Mouse (Mus musculus): ENCODE measurements at regions not wholly inside any gene's neighbourhood (a gene's known extent, or its start where the extent isn't known, plus 50 kb on each side); places are given as distances from the start of the nearest gene placed in this dataset.

GRCm38 (mm10) chr9:41792830-41793213 is 331.3 kb downstream of the Sorl1 start:
- Histone ChIP-seq H3K27me3 (no peaks in the 10 kb centered on the region), H3K4me3 (no peak overlapping the region), H3K4me1 (peaks cover 39% of the 10 kb centered on the region), H3K36me3 (no peaks in the 10 kb centered on the region), H3K27ac (0 out of 2 replicates have a peak overlapping the region, but pooled peaks have one; percentile 75), H3K4me2 (no peak overlapping the region), H3K9me3 (no peaks in the 10 kb centered on the region), H3K9ac (no peak overlapping the region)
- WGBS = 69% methylated on average over 6 of the region's 6 CpGs
- ATAC-seq (ENCODE audit: insufficient number of reproducible peaks, insufficient read depth, low FRiP score, low TSS enrichment, low read depth) = no peak

GRCm38 (mm10) chr9:41792173-41792829 is 331.8 kb downstream of the Sorl1 start:
- Histone ChIP-seq H3K36me3 (no peaks in the 10 kb centered on the region), H3K9me3 (no peaks in the 10 kb centered on the region), H3K9ac (no peak overlapping the region; the same call in 1 of the 2 replicates), H3K4me2 (no peak overlapping the region), H3K4me1 (peaks cover 39% of the 10 kb centered on the region), H3K27ac (peak overlapping the region; percentile 75), H3K4me3 (no peak overlapping the region), H3K27me3 (no peaks in the 10 kb centered on the region)
- 59% methylated on average over 4 of the region's 4 CpGs for WGBS
- no peak for ATAC-seq (ENCODE audit: insufficient number of reproducible peaks, insufficient read depth, low FRiP score, low TSS enrichment, low read depth)

- 45% methylated on average over 5 of the region's 5 CpGs for WGBS
- H3K9me3 ChIP-seq = no peaks in the 10 kb centered on the region
- H3K4me1 ChIP-seq = peaks cover 39% of the 10 kb centered on the region
- H3K27me3 ChIP-seq = no peaks in the 10 kb centered on the region
- no peaks in the 10 kb centered on the region for H3K36me3 ChIP-seq
- no peak overlapping the region; the same call in 1 of the 2 replicates for H3K9ac ChIP-seq
- H3K4me2 ChIP-seq = no peak overlapping the region
- ATAC-seq (ENCODE audit: insufficient number of reproducible peaks, insufficient read depth, low FRiP score, low TSS enrichment, low read depth) = no peak
- no peak overlapping the region for H3K4me3 ChIP-seq
- H3K27ac ChIP-seq = peak overlapping the region; percentile 75
Measured at GRCm38 (mm10) chr9:41791501-41792172, 332.5 kb downstream of the Sorl1 start.

- 93% methylated on average over 3 of the region's 3 CpGs for WGBS
- Histone ChIP-seq H3K4me3 (no peak overlapping the region), H3K36me3 (no peaks in the 10 kb centered on the region), H3K27me3 (no peaks in the 10 kb centered on the region), H3K9ac (no peak overlapping the region), H3K27ac (no peak overlapping the region), H3K4me2 (no peak overlapping the region), H3K9me3 (peaks cover 11% of the 10 kb centered on the region; the same call in 1 of the 2 replicates), H3K4me1 (peaks cover 10% of the 10 kb centered on the region)
- ATAC-seq (ENCODE audit: insufficient number of reproducible peaks, insufficient read depth, low FRiP score, low TSS enrichment, low read depth) = no peak
Measured at GRCm38 (mm10) chr9:41785131-41785530, 339.0 kb downstream of the Sorl1 start.

GRCm38 (mm10) chr9:41772281-41772902 is 351.7 kb downstream of the Sorl1 start:
- no peak overlapping the region for H3K4me3 ChIP-seq
- 90% methylated on average over 8 of the region's 8 CpGs for WGBS
- H3K27ac ChIP-seq = peak overlapping the region; percentile 77

GRCm38 (mm10) chr9:41771276-41771675 is 352.8 kb downstream of the Sorl1 start:
- no peaks in the 10 kb centered on the region for H3K36me3 ChIP-seq
- peaks cover 21% of the 10 kb centered on the region for H3K4me1 ChIP-seq
- peak overlapping the region; percentile 77 for H3K27ac ChIP-seq
- H3K27me3 ChIP-seq = no peaks in the 10 kb centered on the region
- H3K4me3 ChIP-seq = no peak overlapping the region
- no peaks in the 10 kb centered on the region for H3K9me3 ChIP-seq
- H3K4me2 ChIP-seq = no peak overlapping the region
- 0 out of 2 replicates have a peak, but pooled peaks have one; percentile 52 for ATAC-seq (ENCODE audit: insufficient number of reproducible peaks, insufficient read depth, low FRiP score, low TSS enrichment, low read depth)
- no peak overlapping the region for H3K9ac ChIP-seq
- WGBS = 30% methylated on average over 1 of the region's 1 CpGs

More at GRCm38 (mm10) chr9:41772281-41772902, 351.7 kb downstream of the Sorl1 start:
- Histone ChIP-seq H3K9me3 (no peaks in the 10 kb centered on the region), H3K4me1 (peaks cover 10% of the 10 kb centered on the region; the same call in 1 of the 2 replicates), H3K4me2 (no peak overlapping the region), H3K36me3 (no peaks in the 10 kb centered on the region), H3K27me3 (no peaks in the 10 kb centered on the region), H3K9ac (no peak overlapping the region)
- ATAC-seq (ENCODE audit: insufficient number of reproducible peaks, insufficient read depth, low FRiP score, low TSS enrichment, low read depth) = no peak

GRCm38 (mm10) chr9:41768316-41768715 is 355.8 kb downstream of the Sorl1 start:
- Histone ChIP-seq H3K4me1 (peaks cover 34% of the 10 kb centered on the region), H3K4me3 (no peak overlapping the region), H3K9me3 (no peaks in the 10 kb centered on the region), H3K9ac (no peak overlapping the region), H3K27ac (no peak overlapping the region), H3K4me2 (no peak overlapping the region), H3K36me3 (no peaks in the 10 kb centered on the region), H3K27me3 (no peaks in the 10 kb centered on the region)
- ATAC-seq (ENCODE audit: insufficient number of reproducible peaks, insufficient read depth, low FRiP score, low TSS enrichment, low read depth) = no peak
- WGBS = 68% methylated on average over 3 of the region's 3 CpGs

GRCm38 (mm10) chr9:41766533-41766920 is 357.6 kb downstream of the Sorl1 start:
- Histone ChIP-seq H3K36me3 (no peaks in the 10 kb centered on the region), H3K27me3 (no peaks in the 10 kb centered on the region), H3K9ac (no peak overlapping the region; the same call in 1 of the 2 replicates), H3K4me2 (0 out of 2 replicates have a peak overlapping the region, but pooled peaks have one; percentile 7), H3K27ac (peak overlapping the region; percentile 89), H3K4me1 (peaks cover 31% of the 10 kb centered on the region), H3K4me3 (no peak overlapping the region), H3K9me3 (no peaks in the 10 kb centered on the region)
- 6% methylated on average over 4 of the region's 4 CpGs for WGBS
- ATAC-seq (ENCODE audit: insufficient number of reproducible peaks, insufficient read depth, low FRiP score, low TSS enrichment, low read depth) = peak; percentile 85

GRCm38 (mm10) chr9:41765816-41766532 is 358.1 kb downstream of the Sorl1 start:
- H3K27me3 ChIP-seq = no peaks in the 10 kb centered on the region
- H3K4me2 ChIP-seq = 0 out of 2 replicates have a peak overlapping the region, but pooled peaks have one; percentile 7
- peak; percentile 62 for ATAC-seq (ENCODE audit: insufficient number of reproducible peaks, insufficient read depth, low FRiP score, low TSS enrichment, low read depth)
- WGBS = 66% methylated on average over 6 of the region's 6 CpGs
- peak overlapping the region; percentile 89 for H3K27ac ChIP-seq
- H3K4me3 ChIP-seq = no peak overlapping the region
- no peaks in the 10 kb centered on the region for H3K9me3 ChIP-seq
- H3K36me3 ChIP-seq = no peaks in the 10 kb centered on the region
- no peak overlapping the region; the same call in 1 of the 2 replicates for H3K9ac ChIP-seq
- H3K4me1 ChIP-seq = peaks cover 28% of the 10 kb centered on the region

- H3K4me1 ChIP-seq = peaks cover 12% of the 10 kb centered on the region
- WGBS = 73% methylated on average over 3 of the region's 3 CpGs
- no peaks in the 10 kb centered on the region for H3K36me3 ChIP-seq
- H3K9me3 ChIP-seq = no peaks in the 10 kb centered on the region
- H3K9ac ChIP-seq = no peak overlapping the region
- ATAC-seq (ENCODE audit: insufficient number of reproducible peaks, insufficient read depth, low FRiP score, low TSS enrichment, low read depth) = no peak
- H3K27ac ChIP-seq = no peak overlapping the region
- no peak overlapping the region for H3K4me2 ChIP-seq
- no peaks in the 10 kb centered on the region for H3K27me3 ChIP-seq
- no peak overlapping the region for H3K4me3 ChIP-seq
Measured at GRCm38 (mm10) chr9:41761050-41761576, 363.0 kb downstream of the Sorl1 start.

- Histone ChIP-seq H3K36me3 (no peaks in the 10 kb centered on the region), H3K4me2 (no peak overlapping the region), H3K9me3 (no peaks in the 10 kb centered on the region), H3K4me3 (no peak overlapping the region), H3K9ac (no peak overlapping the region), H3K4me1 (peaks cover 9% of the 10 kb centered on the region), H3K27me3 (no peaks in the 10 kb centered on the region), H3K27ac (no peak overlapping the region)
- ATAC-seq (ENCODE audit: insufficient number of reproducible peaks, insufficient read depth, low FRiP score, low TSS enrichment, low read depth) = no peak
- WGBS = 60% methylated on average over 6 of the region's 6 CpGs
Measured at GRCm38 (mm10) chr9:41754434-41755002, 369.6 kb downstream of the Sorl1 start.

Measured in embryonic facial prominence, embryonic 13.5 days (tissue).